20 mouse cellular contexts compared by ENCODE assay signal in the genomic region with DNA sequence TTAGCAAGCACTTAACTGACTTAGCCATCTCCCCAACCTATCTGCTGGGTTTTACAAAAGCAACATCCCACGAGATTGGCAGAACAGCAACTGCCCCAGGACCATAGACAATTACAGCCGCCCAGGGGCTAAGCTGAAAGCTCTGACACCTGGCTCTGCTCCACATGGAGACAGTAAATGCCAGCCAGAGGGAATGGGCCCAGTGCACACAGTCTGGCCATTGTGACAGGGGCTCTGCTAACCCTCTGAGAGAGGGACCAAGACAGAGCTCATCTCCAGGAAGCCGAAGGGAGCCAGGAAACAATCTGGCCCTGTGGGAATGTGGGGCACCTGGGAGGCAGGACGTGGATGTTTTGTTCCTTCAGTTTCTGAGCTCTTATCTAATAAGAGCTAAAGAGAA. TPM values are rescaled to one million over a fixed set of nuclear protein-coding genes. Genes with fewer than 3 reads are reported as not detected.
DNase-seq lines count a peak whose midpoint lies in the region; ATAC-seq lines count a peak whose summit lies in the region.
"Had no signal": no experiment of that assay in that cellular context is flagged by ENCODE, and none has a peak within 500 bp of the region (broad histone marks: within the 10 kb centered on the region; RNA-seq: fewer than 3 reads in every experiment).

No protein-coding gene starts in this region.

- H3K36me3 ChIP-seq in midbrain, embryonic 10.5 days: no peaks in the 10 kb centered on the region
- H3K36me3 ChIP-seq in midbrain, embryonic 11.5 days (ENCODE audit: control insufficient read depth, insufficient read depth, low read length): no peaks in the 10 kb centered on the region
- H3K36me3 ChIP-seq in midbrain, embryonic 12.5 days: no peaks in the 10 kb centered on the region
- H3K36me3 ChIP-seq: forebrain, embryonic 10.5 days had no signal

- peak; percentile 56 to 69 for DNase-seq in cerebellum, postnatal 10 days
- DNase-seq in cerebellum, postnatal 4 days (ENCODE audit: low spot score in 2 of 2): no peak
- no peak for DNase-seq in midbrain, embryonic 10.5 days (ENCODE audit: low spot score)
- no peak for DNase-seq in midbrain, embryonic 11.5 days (ENCODE audit: low spot score, missing footprints)
- DNase-seq in testis, postnatal 14 days (ENCODE audit: low spot score): no peak
- no peak for DNase-seq in thymus, postnatal 36 days
- no peak for DNase-seq in urinary bladder, adult 18-20 months (ENCODE audit: low spot score in 2 of 2)
- DNase-seq: adrenal gland, postnatal 36 days; cerebellum, adult 18-20 months; cerebellum, postnatal 36 days; heart, postnatal 14 days; lung, adult 18-20 months; lung, postnatal 14 days; right cerebral cortex, postnatal 14 days had no signal

- H3K9ac ChIP-seq in midbrain, embryonic 11.5 days (ENCODE audit: low read length): no peak overlapping the region
- H3K9ac ChIP-seq in midbrain, embryonic 12.5 days (replicated peaks): no peak overlapping the region

- no peak overlapping the region for H3K4me2 ChIP-seq in midbrain, embryonic 11.5 days
- H3K4me2 ChIP-seq in midbrain, embryonic 12.5 days (replicated peaks): no peak overlapping the region
- H3K4me2 ChIP-seq: heart, embryonic 11.5 days; liver, embryonic 11.5 days had no signal

- 47% methylated on average over 4 of the region's 4 CpGs for WGBS in midbrain, embryonic 10.5 days
- 48% methylated on average over 4 of the region's 4 CpGs for WGBS in midbrain, embryonic 11.5 days
- 61% methylated on average over 4 of the region's 4 CpGs for WGBS in midbrain, embryonic 12.5 days

- peaks cover 16% of the 10 kb centered on the region for H3K4me1 ChIP-seq in midbrain, embryonic 10.5 days
- H3K4me1 ChIP-seq in midbrain, embryonic 11.5 days (ENCODE audit: control insufficient read depth, insufficient read depth, low read length): no peaks in the 10 kb centered on the region
- H3K4me1 ChIP-seq in midbrain, embryonic 12.5 days: peaks cover 5% of the 10 kb centered on the region; the same call in 1 of the 2 replicates

- no peak overlapping the region for H3K4me3 ChIP-seq in midbrain, embryonic 10.5 days
- H3K4me3 ChIP-seq in midbrain, embryonic 11.5 days (ENCODE audit: low read depth, low read length): no peak overlapping the region
- H3K4me3 ChIP-seq in midbrain, embryonic 12.5 days: no peak overlapping the region
- H3K4me3 ChIP-seq: forebrain, embryonic 10.5 days had no signal

- no peak for ATAC-seq in midbrain, embryonic 11.5 days (ENCODE audit: low FRiP score)
- ATAC-seq in midbrain, embryonic 12.5 days (ENCODE audit: low FRiP score, low read depth): no peak
- ATAC-seq: CD4-positive, CD25-positive, alpha-beta regulatory T cell, adult 4 months; inflammation-experienced regulatory T-cells, adult 6 months had no signal

- H3K27me3 ChIP-seq in midbrain, embryonic 10.5 days (ENCODE audit: low read depth, poor library complexity, severe bottlenecking): no peaks in the 10 kb centered on the region
- no peaks in the 10 kb centered on the region for H3K27me3 ChIP-seq in midbrain, embryonic 11.5 days (ENCODE audit: control insufficient read depth, insufficient read depth, low read length)
- H3K27me3 ChIP-seq in midbrain, embryonic 12.5 days: no peaks in the 10 kb centered on the region

- no peaks in the 10 kb centered on the region for H3K9me3 ChIP-seq in midbrain, embryonic 10.5 days (replicated peaks)
- no peaks in the 10 kb centered on the region for H3K9me3 ChIP-seq in midbrain, embryonic 11.5 days (ENCODE audit: control insufficient read depth, low read length)
- no peaks in the 10 kb centered on the region for H3K9me3 ChIP-seq in midbrain, embryonic 12.5 days
- H3K9me3 ChIP-seq: forebrain, embryonic 10.5 days had no signal

- peak overlapping the region; percentile 46; the same call in 1 of the 2 replicates for H3K27ac ChIP-seq in midbrain, embryonic 10.5 days (replicated peaks)
- H3K27ac ChIP-seq in midbrain, embryonic 11.5 days (ENCODE audit: low read depth, low read length): no peak overlapping the region
- H3K27ac ChIP-seq in midbrain, embryonic 12.5 days (replicated peaks): peak overlapping the region; percentile 20; the same call in 1 of the 2 replicates
- H3K27ac ChIP-seq: forebrain, embryonic 10.5 days had no signal

RNA-seq across cellular contexts. Expression of a gene that starts 13.6 kb away (rescaled TPM):
- polyA plus RNA-seq in midbrain, embryonic 10.5 days (2016; fragmentation: Nextera tagmentation; extraction: Ambion mirVana): 18.4 and 19.7 TPM in 2 replicates
- 18.0 and 20.6 TPM in 2 replicates for polyA plus RNA-seq in midbrain, embryonic 11.5 days (2014; fragmentation: Nextera tagmentation; extraction: Ambion mirVana)
- polyA plus RNA-seq in midbrain, embryonic 12.5 days (2016; fragmentation: Nextera tagmentation; extraction: Ambion mirVana): 16.6 and 16.8 TPM in 2 replicates

RNA-seq across cellular contexts. Expression of a gene that starts 46.6 kb away (rescaled TPM):
- 7.8 and 8.0 TPM in 2 replicates for polyA plus RNA-seq in midbrain, embryonic 10.5 days (2016; fragmentation: Nextera tagmentation; extraction: Ambion mirVana)
- polyA plus RNA-seq in midbrain, embryonic 11.5 days (2014; fragmentation: Nextera tagmentation; extraction: Ambion mirVana): 8.5 and 10.4 TPM in 2 replicates
- polyA plus RNA-seq in midbrain, embryonic 12.5 days (2016; fragmentation: Nextera tagmentation; extraction: Ambion mirVana): 9.9 and 10.9 TPM in 2 replicates

Comparison
In these comparisons a context has a peak if more than half of its experiments do, and no peak if none do; other contexts are left out.
1. DNase-seq: peak in cerebellum, postnatal 10 days (2 of 2); none in cerebellum, postnatal 4 days (0 of 2), midbrain, embryonic 10.5 days (single experiment), midbrain, embryonic 11.5 days (single experiment), testis, postnatal 14 days (single experiment), thymus, postnatal 36 days (0 of 2) and urinary bladder, adult 18-20 months (0 of 2).